ENCODE assay signal across 24 mouse cellular contexts in the genomic region with DNA sequence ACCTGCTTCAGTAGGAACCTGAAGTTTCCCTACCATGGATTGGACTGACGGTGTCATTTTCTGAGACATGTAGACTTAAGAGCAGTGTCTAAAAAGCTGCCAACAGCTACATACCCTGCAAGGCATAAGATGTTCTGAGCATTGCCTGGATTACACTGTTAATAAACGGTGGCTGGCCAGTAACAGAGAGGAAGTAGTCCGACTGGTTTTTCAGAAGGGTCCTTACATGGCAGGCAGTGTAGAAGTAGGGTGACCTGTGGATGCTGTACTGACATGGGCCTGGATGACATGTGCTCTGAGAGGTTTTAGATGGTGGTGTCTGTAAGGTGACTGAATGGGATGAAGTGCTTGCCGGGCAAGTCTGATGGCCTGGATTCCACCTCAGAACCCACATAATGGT. TPM values are rescaled to one million over a fixed set of nuclear protein-coding genes. Genes with fewer than 3 reads are reported as not detected.
DNase-seq lines count a peak whose midpoint lies in the region; ATAC-seq and TF ChIP-seq lines count a peak whose summit lies in the region.
"Had no signal": no experiment of that assay in that cellular context is flagged by ENCODE, and none has a peak within 500 bp of the region (broad histone marks: within the 10 kb centered on the region; RNA-seq: fewer than 3 reads in every experiment).

No protein-coding gene starts in this region.

- H3K9me3 ChIP-seq in forebrain, embryonic 12.5 days: no peaks in the 10 kb centered on the region
- H3K9me3 ChIP-seq in forebrain, embryonic 14.5 days (replicated peaks; ENCODE audit: control insufficient read depth, low read length): no peaks in the 10 kb centered on the region
- H3K9me3 ChIP-seq in heart, embryonic 16.5 days (replicated peaks; ENCODE audit: control insufficient read depth, low read length): no peaks in the 10 kb centered on the region
- no peaks in the 10 kb centered on the region for H3K9me3 ChIP-seq in heart, embryonic 11.5 days (replicated peaks; ENCODE audit: control insufficient read depth, low read length)
- no peaks in the 10 kb centered on the region for H3K9me3 ChIP-seq in lung, embryonic 14.5 days (ENCODE audit: low read depth, low read length)
- no peaks in the 10 kb centered on the region for H3K9me3 ChIP-seq in stomach, postnatal 0 days (ENCODE audit: control insufficient read depth, low read length)
- H3K9me3 ChIP-seq: hindbrain, embryonic 13.5 days; midbrain, embryonic 12.5 days; neural tube, embryonic 15.5 days; stomach, embryonic 15.5 days had no signal

- no peak for ATAC-seq in forebrain, embryonic 12.5 days (ENCODE audit: low FRiP score)
- no peak for ATAC-seq in forebrain, embryonic 14.5 days
- no peak for ATAC-seq in heart, embryonic 16.5 days (replicated peaks; ENCODE audit: extremely low read depth, insufficient read depth, low FRiP score)
- ATAC-seq in heart, embryonic 11.5 days (replicated peaks; ENCODE audit: insufficient number of reproducible peaks, low FRiP score, low TSS enrichment): no peak
- no peak for ATAC-seq in lung, embryonic 14.5 days (ENCODE audit: insufficient read depth)
- ATAC-seq in stomach, postnatal 0 days (ENCODE audit: low FRiP score, low TSS enrichment): no peak
- ATAC-seq: forebrain, postnatal 0 days had no signal

- no peak for DNase-seq in forebrain, embryonic 14.5 days (ENCODE audit: low spot score)
- peak; percentile 44 for DNase-seq in lung, embryonic 14.5 days
- no peak for DNase-seq in lung, adult 2 months
- no peak for DNase-seq in stomach, postnatal 0 days (ENCODE audit: low spot score)
- DNase-seq: adrenal gland, postnatal 10 days; cerebellum, adult 18-20 months; cerebellum, postnatal 14 days; forebrain, postnatal 0 days; gastrocnemius, postnatal 36 days; heart, postnatal 10 days; kidney, adult 8-10 months; kidney, postnatal 14 days; layer of hippocampus, postnatal 36 days; right cerebral cortex, adult 18-20 months; thymus, adult 18-20 months; thymus, postnatal 4 days had no signal

- TF ChIP-seq EP300 in stomach, postnatal 0 days (optimal IDR thresholded peaks at IDR 0.05): no peak

- 86% methylated on average over 4 of the region's 4 CpGs for WGBS in forebrain, embryonic 12.5 days
- WGBS in forebrain, embryonic 14.5 days: 85% methylated on average over 4 of the region's 4 CpGs
- 63% methylated on average over 4 of the region's 4 CpGs for WGBS in heart, embryonic 16.5 days
- 76% methylated on average over 4 of the region's 4 CpGs for WGBS in heart, embryonic 11.5 days (ENCODE audit: insufficient replicate concordance)
- WGBS in lung, embryonic 14.5 days: 52% methylated on average over 4 of the region's 4 CpGs
- WGBS in lung, adult 2 months: 58% methylated on average over 4 of the region's 4 CpGs
- 50% methylated on average over 4 of the region's 4 CpGs for WGBS in stomach, postnatal 0 days

- H3K4me1 ChIP-seq in forebrain, embryonic 12.5 days: peaks cover 52% of the 10 kb centered on the region
- peaks cover 20% of the 10 kb centered on the region for H3K4me1 ChIP-seq in forebrain, embryonic 14.5 days (ENCODE audit: control insufficient read depth, insufficient read depth, low read length)
- peaks cover 88% of the 10 kb centered on the region for H3K4me1 ChIP-seq in heart, embryonic 16.5 days (ENCODE audit: control insufficient read depth, insufficient read depth, low read length)
- peaks cover 69% of the 10 kb centered on the region for H3K4me1 ChIP-seq in heart, embryonic 11.5 days (ENCODE audit: control insufficient read depth, insufficient read depth, low read length)
- H3K4me1 ChIP-seq in lung, embryonic 14.5 days (ENCODE audit: insufficient read depth): peaks cover 52% of the 10 kb centered on the region
- H3K4me1 ChIP-seq in lung, adult 2 months (ENCODE audit: control insufficient read depth, insufficient read depth, low read length): peaks cover 50% of the 10 kb centered on the region
- peaks cover 15% of the 10 kb centered on the region for H3K4me1 ChIP-seq in stomach, postnatal 0 days (replicated peaks; ENCODE audit: control insufficient read depth, insufficient read depth)

- no peak for TF ChIP-seq POLR2A in lung, adult 2 months (IDR thresholded peaks at IDR 0.05; ENCODE audit: borderline replicate concordance, extremely low read depth, low read depth, low read length)

- TF ChIP-seq CTCF in lung, embryonic 14.5 days (IDR thresholded peaks at IDR 0.05; ENCODE audit: low read depth): no peak
- TF ChIP-seq CTCF in lung, adult 2 months (IDR thresholded peaks at IDR 0.05; ENCODE audit: insufficient read depth, low read length): no peak
- TF ChIP-seq CTCF in stomach, postnatal 0 days (IDR thresholded peaks at IDR 0.05; ENCODE audit: low read depth): no peak

- H3K4me3 ChIP-seq in forebrain, embryonic 12.5 days (replicated peaks): no peak overlapping the region
- no peak overlapping the region for H3K4me3 ChIP-seq in forebrain, embryonic 14.5 days (ENCODE audit: low read depth, low read length)
- no peak overlapping the region for H3K4me3 ChIP-seq in heart, embryonic 16.5 days (ENCODE audit: low read length)
- H3K4me3 ChIP-seq in heart, embryonic 11.5 days (ENCODE audit: low read depth, low read length): no peak overlapping the region
- no peak overlapping the region for H3K4me3 ChIP-seq in lung, embryonic 14.5 days (ENCODE audit: low read depth, low read length)
- H3K4me3 ChIP-seq in lung, adult 2 months (replicated peaks; ENCODE audit: extremely low read depth, low read depth, low read length): no peak overlapping the region
- no peak overlapping the region for H3K4me3 ChIP-seq in stomach, postnatal 0 days (ENCODE audit: low read depth, low read length)
- H3K4me3 ChIP-seq: hindbrain, embryonic 13.5 days; midbrain, embryonic 12.5 days; neural tube, embryonic 15.5 days; stomach, embryonic 15.5 days had no signal

- no peaks in the 10 kb centered on the region for H3K36me3 ChIP-seq in forebrain, embryonic 12.5 days (replicated peaks)
- H3K36me3 ChIP-seq in forebrain, embryonic 14.5 days (ENCODE audit: control insufficient read depth, insufficient read depth, low read length): no peaks in the 10 kb centered on the region
- no peaks in the 10 kb centered on the region for H3K36me3 ChIP-seq in heart, embryonic 16.5 days (ENCODE audit: control insufficient read depth, insufficient read depth)
- H3K36me3 ChIP-seq in heart, embryonic 11.5 days (ENCODE audit: control insufficient read depth, insufficient read depth, low read length): no peaks in the 10 kb centered on the region
- H3K36me3 ChIP-seq in lung, embryonic 14.5 days (ENCODE audit: insufficient read depth): 0 out of 2 replicates have a peak, but pooled peaks cover 3% of the 10 kb centered on the region
- no peaks in the 10 kb centered on the region for H3K36me3 ChIP-seq in stomach, postnatal 0 days (ENCODE audit: control insufficient read depth, insufficient read depth, low read length)
- H3K36me3 ChIP-seq: hindbrain, embryonic 13.5 days; midbrain, embryonic 12.5 days; neural tube, embryonic 15.5 days; stomach, embryonic 15.5 days had no signal

- no peaks in the 10 kb centered on the region for H3K27me3 ChIP-seq in forebrain, embryonic 12.5 days
- no peaks in the 10 kb centered on the region for H3K27me3 ChIP-seq in forebrain, embryonic 14.5 days (replicated peaks; ENCODE audit: control insufficient read depth, insufficient read depth, low read length)
- no peaks in the 10 kb centered on the region for H3K27me3 ChIP-seq in heart, embryonic 16.5 days (ENCODE audit: control insufficient read depth, insufficient read depth, low read length)
- no peaks in the 10 kb centered on the region for H3K27me3 ChIP-seq in heart, embryonic 11.5 days (ENCODE audit: control insufficient read depth, insufficient read depth, low read length)
- H3K27me3 ChIP-seq in lung, embryonic 14.5 days (ENCODE audit: insufficient read depth, low read length): no peaks in the 10 kb centered on the region
- no peaks in the 10 kb centered on the region for H3K27me3 ChIP-seq in stomach, postnatal 0 days (ENCODE audit: control insufficient read depth, insufficient read depth, low read length)
- H3K27me3 ChIP-seq: hindbrain, embryonic 13.5 days; midbrain, embryonic 12.5 days; neural tube, embryonic 15.5 days; stomach, embryonic 15.5 days had no signal

- 0 out of 2 replicates have a peak overlapping the region, but pooled peaks have one; percentile 9 for H3K27ac ChIP-seq in forebrain, embryonic 12.5 days
- no peak overlapping the region for H3K27ac ChIP-seq in forebrain, embryonic 14.5 days (ENCODE audit: low read depth, low read length)
- H3K27ac ChIP-seq in heart, embryonic 16.5 days (ENCODE audit: low read length): peak overlapping the region; percentile 34; the same call in 1 of the 2 replicates
- H3K27ac ChIP-seq in heart, embryonic 11.5 days (ENCODE audit: low read depth, low read length): no peak overlapping the region; the same call in 1 of the 2 replicates
- peak overlapping the region; percentile 58 for H3K27ac ChIP-seq in lung, embryonic 14.5 days (ENCODE audit: low read depth)
- peak overlapping the region; percentile 53 for H3K27ac ChIP-seq in stomach, postnatal 0 days (replicated peaks)
- H3K27ac ChIP-seq: hindbrain, embryonic 13.5 days; midbrain, embryonic 12.5 days; neural tube, embryonic 15.5 days; stomach, embryonic 15.5 days had no signal

- H3K9ac ChIP-seq in forebrain, embryonic 12.5 days: no peak overlapping the region
- H3K9ac ChIP-seq in forebrain, embryonic 14.5 days (ENCODE audit: low read length): no peak overlapping the region
- H3K9ac ChIP-seq in heart, embryonic 16.5 days (ENCODE audit: low read length): no peak overlapping the region
- no peak overlapping the region for H3K9ac ChIP-seq in heart, embryonic 11.5 days (ENCODE audit: low read depth, low read length)
- no peak overlapping the region for H3K9ac ChIP-seq in lung, embryonic 14.5 days
- H3K9ac ChIP-seq in stomach, postnatal 0 days (ENCODE audit: low read length): no peak overlapping the region
- H3K9ac ChIP-seq: forebrain, postnatal 0 days; hindbrain, embryonic 13.5 days; midbrain, embryonic 12.5 days; neural tube, embryonic 15.5 days; stomach, embryonic 15.5 days had no signal

- H3K4me2 ChIP-seq in forebrain, embryonic 12.5 days: no peak overlapping the region
- no peak overlapping the region for H3K4me2 ChIP-seq in forebrain, embryonic 14.5 days (ENCODE audit: low read length)
- H3K4me2 ChIP-seq in heart, embryonic 16.5 days (ENCODE audit: low read depth, low read length): no peak overlapping the region
- H3K4me2 ChIP-seq in heart, embryonic 11.5 days: no peak overlapping the region; the same call in 1 of the 2 replicates
- H3K4me2 ChIP-seq in lung, embryonic 14.5 days: no peak overlapping the region
- no peak overlapping the region for H3K4me2 ChIP-seq in stomach, postnatal 0 days (replicated peaks; ENCODE audit: low read depth)
- H3K4me2 ChIP-seq: hindbrain, embryonic 13.5 days; midbrain, embryonic 12.5 days; neural tube, embryonic 15.5 days; stomach, embryonic 15.5 days had no signal

RNA-seq across cellular contexts. Expression of a gene that starts 42.6 kb away (rescaled TPM):
- 0.06 TPM in 1 of 2 replicates, not detected in the other for polyA plus RNA-seq in forebrain, embryonic 12.5 days (2016; fragmentation: Nextera tagmentation; extraction: Ambion mirVana)
- polyA plus RNA-seq in forebrain, embryonic 14.5 days (2014; fragmentation: Nextera tagmentation; extraction: Ambion mirVana): 0.11 and 0.19 TPM in 2 replicates
- polyA plus RNA-seq in heart, embryonic 16.5 days (2015; fragmentation: Nextera tagmentation; extraction: Ambion mirVana): 0.14 and 0.22 TPM in 2 replicates
- not detected in 2 replicates for polyA plus RNA-seq in heart, embryonic 11.5 days (2014; fragmentation: Nextera tagmentation; extraction: Ambion mirVana)
- polyA plus RNA-seq in lung, embryonic 14.5 days (2014; fragmentation: Nextera tagmentation; extraction: Ambion mirVana): 0.12 TPM in 1 of 2 replicates, not detected in the other
- polyA plus RNA-seq in lung, adult 2 months (2012; rRNA removed): 0.12 and 0.13 TPM in 2 replicates
- 0.08 and 0.10 TPM in 2 replicates for polyA plus RNA-seq in stomach, postnatal 0 days (2015; fragmentation: Nextera tagmentation; extraction: Ambion mirVana)
- polyA plus RNA-seq: hindbrain, embryonic 13.5 days; liver, adult 2 months; neural tube, embryonic 15.5 days had no signal

Comparison
In these comparisons a context has a peak if more than half of its experiments do, and no peak if none do; other contexts are left out.
1. H3K27ac ChIP-seq: peak in forebrain, embryonic 12.5 days (single experiment), heart, embryonic 16.5 days (single experiment), lung, embryonic 14.5 days (single experiment) and stomach, postnatal 0 days (single experiment); none in forebrain, embryonic 14.5 days (single experiment) and heart, embryonic 11.5 days (single experiment).